Mouse (Mus musculus) myocyte (in vitro differentiated cells): ENCODE measurements around the gene Fpr3.

Source experiments
- E2F4 ChIP-seq: IDR thresholded peaks from one replicate; pipeline ENCODE4 v1.6.1; 2011; ENCODE audit warnings: mild to moderate bottlenecking, control low read depth, moderate library complexity; ENCODE audit not compliant: insufficient read depth
- MYOD1 ChIP-seq, 3 experiments: IDR thresholded peaks; one replicate each; pipeline ENCODE4 v1.6.1; 2011; ENCODE audit warnings: control low read depth in 2 of 3, low read depth in 2 of 3, mild to moderate bottlenecking in 2 of 3, moderate library complexity in 1 of 3; ENCODE audit not compliant: insufficient read length in 2 of 3, control insufficient read depth in 1 of 3
- POLR2A ChIP-seq: IDR thresholded peaks from one replicate; pipeline ENCODE4 v1.6.1; 2011; ENCODE audit warnings: low read depth, mild to moderate bottlenecking, control low read depth, moderate library complexity; ENCODE audit not compliant: insufficient read length
- POLR2AphosphoS2 ChIP-seq: IDR thresholded peaks from one replicate; pipeline ENCODE4 v1.6.1; 2011; ENCODE audit warnings: low read depth, control low read depth; ENCODE audit not compliant: insufficient read length
- TCF3 ChIP-seq: IDR thresholded peaks from one replicate; pipeline ENCODE4 v1.6.1; 2011; ENCODE audit warnings: low read depth, control low read depth; ENCODE audit not compliant: insufficient read length
- USF1 ChIP-seq: IDR thresholded peaks from one replicate; pipeline ENCODE4 v1.6.1; 2011; ENCODE audit warnings: low read depth, mild to moderate bottlenecking, control low read depth, moderate library complexity

DNA sequence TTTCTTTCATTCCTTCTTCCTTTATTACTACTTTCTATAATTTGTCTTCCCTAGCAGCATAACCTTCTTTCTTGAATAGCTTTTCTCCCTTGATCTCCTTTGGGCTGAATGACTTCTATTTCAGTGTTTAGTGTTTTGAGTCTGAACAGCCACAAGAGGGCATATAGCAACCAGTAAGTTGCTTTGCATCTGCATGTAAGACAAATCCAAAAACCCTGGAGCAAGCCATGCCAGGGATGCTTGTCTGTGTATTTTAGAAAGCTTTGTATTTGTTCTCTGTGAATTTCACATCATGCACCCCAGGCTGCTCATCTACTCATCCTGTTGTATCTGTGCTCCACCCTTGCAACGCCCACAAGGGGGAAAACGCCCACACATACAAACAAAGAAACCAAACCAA lies 11.6 kb downstream of the Fpr3 start:
- no peak for TF ChIP-seq USF1
- no peak for TF ChIP-seq E2F4
- TF ChIP-seq POLR2A: no peak
- TF ChIP-seq TCF3: no peak
- TF ChIP-seq MYOD1 (IDR thresholded peaks at IDR 0.05; ENCODE audit: control insufficient read depth in 1 of 3, insufficient read length in 2 of 3, low read depth in 2 of 3): no peak
- no peak for TF ChIP-seq POLR2AphosphoS2
